Mouse (Mus musculus): ENCODE results near the gene Gal3st2.

DNA sequence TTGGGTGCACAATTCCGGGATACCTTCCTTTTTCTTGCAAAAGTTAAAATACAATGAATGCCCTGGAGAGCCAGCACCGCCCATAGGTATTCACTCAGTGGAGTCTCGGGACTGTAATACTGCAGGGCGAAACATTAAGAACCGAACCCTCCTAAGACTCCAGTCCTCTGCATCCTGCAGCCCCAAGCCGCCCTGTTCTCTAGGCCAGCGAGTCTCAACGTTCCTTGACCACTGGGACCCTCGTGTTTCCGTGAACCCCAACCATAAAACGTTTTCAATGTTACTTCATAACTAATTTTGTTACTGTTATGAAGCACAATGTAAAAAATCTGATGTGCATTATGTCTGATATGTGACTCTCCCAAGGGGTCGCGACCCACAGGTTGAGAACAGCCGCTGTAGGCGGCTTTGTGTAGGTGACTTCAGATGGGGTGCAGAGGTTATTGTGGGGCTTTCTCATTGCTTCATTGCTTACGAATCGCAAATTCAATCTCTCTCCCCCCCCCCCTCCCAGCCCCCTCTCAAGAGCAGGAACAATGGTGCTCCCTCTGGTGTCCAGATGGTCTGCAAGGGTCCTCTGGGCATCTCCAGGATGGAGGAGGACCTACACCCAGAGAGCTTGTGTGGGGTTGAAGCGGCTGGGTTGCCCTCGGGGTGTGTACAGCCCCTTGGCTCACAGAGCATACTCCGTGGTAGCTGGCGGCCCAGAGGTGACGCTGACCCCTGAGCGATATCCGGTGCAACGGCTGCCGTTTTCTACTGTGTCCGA lies 35.2 kb upstream of the Gal3st2 start:
- TF ChIP-seq GATA1 (IDR thresholded peaks at IDR 0.05; ENCODE audit: borderline replicate concordance, low read length): no peak
- TF ChIP-seq FLI1 (IDR thresholded peaks at IDR 0.05; ENCODE audit: low read length): no peak
